ENCODE assay signal across 32 mouse cellular contexts in genomic region chr16:96695882-96696281, GRCm38 (mm10).
DNase-seq lines count a peak whose midpoint lies in the region; ATAC-seq and TF ChIP-seq lines count a peak whose summit lies in the region.
"Had no signal": no experiment of that assay in that cellular context is flagged by ENCODE, and none has a peak within 500 bp of the region (broad histone marks: within the 10 kb centered on the region; RNA-seq: fewer than 3 reads in every experiment).

No protein-coding gene starts in this region.

- peak; percentile 57; the same call in 1 of the 2 replicates for ATAC-seq in forebrain, embryonic 14.5 days
- ATAC-seq in hindbrain, embryonic 13.5 days (ENCODE audit: low FRiP score): 0 out of 2 replicates have a peak, but pooled peaks have one; percentile 36
- no peak; the same call in 1 of the 2 replicates for ATAC-seq in hindbrain, embryonic 14.5 days (ENCODE audit: low FRiP score)
- peak; percentile 57; the same call in 1 of the 2 replicates for ATAC-seq in midbrain, embryonic 13.5 days
- ATAC-seq: hindbrain, embryonic 16.5 days; intestine, embryonic 15.5 days; lung, postnatal 0 days had no signal

- no peak overlapping the region for H3K9ac ChIP-seq in forebrain, embryonic 14.5 days (ENCODE audit: low read length)
- no peak overlapping the region for H3K9ac ChIP-seq in hindbrain, embryonic 13.5 days
- H3K9ac ChIP-seq in hindbrain, embryonic 14.5 days: no peak overlapping the region
- H3K9ac ChIP-seq in midbrain, embryonic 13.5 days (replicated peaks): no peak overlapping the region
- H3K9ac ChIP-seq: embryonic facial prominence, embryonic 12.5 days; intestine, embryonic 15.5 days; limb, embryonic 15.5 days; liver, embryonic 13.5 days had no signal

- DNase-seq in forebrain, embryonic 14.5 days (ENCODE audit: low spot score): peak; percentile 23
- DNase-seq in forebrain, embryonic 10.5 days (ENCODE audit: extremely low spot score, low spot score): no peak
- no peak for DNase-seq in hindbrain, embryonic 14.5 days (ENCODE audit: low spot score)
- DNase-seq in midbrain, embryonic 10.5 days (ENCODE audit: low spot score): no peak
- peak; percentile 53 for DNase-seq in brain, embryonic 14.5 days (ENCODE audit: low read depth)
- DNase-seq in gastrocnemius, adult 8-10 months (ENCODE audit: low spot score in 2 of 2): no peak
- DNase-seq: adrenal gland, adult 8-10 months; cerebellum, adult 11 months; cerebellum, adult 9-10 months; cerebellum, postnatal 36 days; embryo, embryonic 11 days; gastrocnemius, postnatal 25 days; heart, adult 18-20 months; heart, postnatal 4 days; kidney, adult 2 months; liver, embryonic 13.5 days; lung, adult 18-20 months; lung, postnatal 4 days; right cerebral cortex, postnatal 25 days; thymus, postnatal 14 days had no signal

- no peak for TF ChIP-seq POLR2A in brain, embryonic 14.5 days (IDR thresholded peaks at IDR 0.05; ENCODE audit: borderline replicate concordance, extremely low read depth, insufficient read depth, insufficient read length, poor library complexity, severe bottlenecking)

- H3K27ac ChIP-seq in forebrain, embryonic 14.5 days (ENCODE audit: low read depth, low read length): no peak overlapping the region
- H3K27ac ChIP-seq in forebrain, embryonic 10.5 days: no peak overlapping the region
- H3K27ac ChIP-seq in hindbrain, embryonic 13.5 days: peak overlapping the region; percentile 48; the same call in 1 of the 2 replicates
- no peak overlapping the region for H3K27ac ChIP-seq in hindbrain, embryonic 14.5 days
- H3K27ac ChIP-seq in midbrain, embryonic 13.5 days: no peak overlapping the region
- H3K27ac ChIP-seq in midbrain, embryonic 10.5 days (replicated peaks): no peak overlapping the region
- H3K27ac ChIP-seq: embryonic facial prominence, embryonic 12.5 days; intestine, embryonic 15.5 days; kidney, postnatal 0 days; limb, embryonic 10.5 days; limb, embryonic 15.5 days; liver, embryonic 13.5 days had no signal

- H3K4me3 ChIP-seq in forebrain, embryonic 14.5 days (ENCODE audit: low read depth, low read length): no peak overlapping the region
- no peak overlapping the region for H3K4me3 ChIP-seq in forebrain, embryonic 10.5 days
- H3K4me3 ChIP-seq in hindbrain, embryonic 13.5 days: no peak overlapping the region
- no peak overlapping the region for H3K4me3 ChIP-seq in hindbrain, embryonic 14.5 days (replicated peaks; ENCODE audit: low read length)
- H3K4me3 ChIP-seq in midbrain, embryonic 13.5 days (replicated peaks): no peak overlapping the region
- no peak overlapping the region for H3K4me3 ChIP-seq in midbrain, embryonic 10.5 days
- H3K4me3 ChIP-seq: embryonic facial prominence, embryonic 12.5 days; intestine, embryonic 15.5 days; limb, embryonic 10.5 days; limb, embryonic 15.5 days; liver, embryonic 13.5 days; megakaryocyte, embryonic 14.5 days had no signal

- H3K27me3 ChIP-seq in forebrain, embryonic 14.5 days (replicated peaks; ENCODE audit: control insufficient read depth, insufficient read depth, low read length): no peaks in the 10 kb centered on the region
- no peaks in the 10 kb centered on the region for H3K27me3 ChIP-seq in forebrain, embryonic 10.5 days (ENCODE audit: poor library complexity, severe bottlenecking)
- H3K27me3 ChIP-seq in hindbrain, embryonic 13.5 days: no peaks in the 10 kb centered on the region
- no peaks in the 10 kb centered on the region for H3K27me3 ChIP-seq in hindbrain, embryonic 14.5 days (ENCODE audit: control insufficient read depth, insufficient read depth, low read length)
- H3K27me3 ChIP-seq in midbrain, embryonic 13.5 days: no peaks in the 10 kb centered on the region
- no peaks in the 10 kb centered on the region for H3K27me3 ChIP-seq in midbrain, embryonic 10.5 days (ENCODE audit: low read depth, poor library complexity, severe bottlenecking)
- H3K27me3 ChIP-seq: embryonic facial prominence, embryonic 12.5 days; intestine, embryonic 15.5 days; limb, embryonic 15.5 days; liver, embryonic 13.5 days had no signal

- no peak overlapping the region for H3K4me2 ChIP-seq in forebrain, embryonic 14.5 days (ENCODE audit: low read length)
- no peak overlapping the region for H3K4me2 ChIP-seq in hindbrain, embryonic 13.5 days
- no peak overlapping the region for H3K4me2 ChIP-seq in hindbrain, embryonic 14.5 days (replicated peaks)
- H3K4me2 ChIP-seq in midbrain, embryonic 13.5 days (replicated peaks): no peak overlapping the region
- H3K4me2 ChIP-seq: embryonic facial prominence, embryonic 12.5 days; heart, embryonic 11.5 days; intestine, embryonic 15.5 days; limb, embryonic 15.5 days; liver, embryonic 13.5 days had no signal

- 65% methylated on average over 4 of the region's 4 CpGs for WGBS in forebrain, embryonic 14.5 days
- WGBS in forebrain, embryonic 10.5 days: 86% methylated on average over 4 of the region's 4 CpGs
- WGBS in hindbrain, embryonic 13.5 days: 59% methylated on average over 4 of the region's 4 CpGs
- 52% methylated on average over 4 of the region's 4 CpGs for WGBS in hindbrain, embryonic 14.5 days
- WGBS in midbrain, embryonic 13.5 days: 72% methylated on average over 4 of the region's 4 CpGs
- WGBS in midbrain, embryonic 10.5 days: 87% methylated on average over 4 of the region's 4 CpGs

- no peaks in the 10 kb centered on the region for H3K9me3 ChIP-seq in forebrain, embryonic 14.5 days (replicated peaks; ENCODE audit: control insufficient read depth, low read length)
- no peaks in the 10 kb centered on the region for H3K9me3 ChIP-seq in forebrain, embryonic 10.5 days
- H3K9me3 ChIP-seq in hindbrain, embryonic 13.5 days: no peaks in the 10 kb centered on the region
- no peaks in the 10 kb centered on the region for H3K9me3 ChIP-seq in hindbrain, embryonic 14.5 days (ENCODE audit: control insufficient read depth, low read length)
- H3K9me3 ChIP-seq in midbrain, embryonic 13.5 days: no peaks in the 10 kb centered on the region
- no peaks in the 10 kb centered on the region for H3K9me3 ChIP-seq in midbrain, embryonic 10.5 days (replicated peaks)
- H3K9me3 ChIP-seq: embryonic facial prominence, embryonic 12.5 days; intestine, embryonic 15.5 days; limb, embryonic 10.5 days; limb, embryonic 15.5 days; liver, embryonic 13.5 days; megakaryocyte, embryonic 14.5 days had no signal

- TF ChIP-seq CTCF in brain, embryonic 14.5 days (IDR thresholded peaks at IDR 0.05; ENCODE audit: borderline replicate concordance, extremely low read depth, insufficient read depth, insufficient read length): no peak

- no peaks in the 10 kb centered on the region for H3K4me1 ChIP-seq in forebrain, embryonic 14.5 days (ENCODE audit: control insufficient read depth, insufficient read depth, low read length)
- no peaks in the 10 kb centered on the region for H3K4me1 ChIP-seq in forebrain, embryonic 10.5 days
- peaks cover 10% of the 10 kb centered on the region for H3K4me1 ChIP-seq in hindbrain, embryonic 13.5 days (replicated peaks)
- H3K4me1 ChIP-seq in hindbrain, embryonic 14.5 days (replicated peaks; ENCODE audit: control insufficient read depth, insufficient read depth, low read length): 0 out of 2 replicates have a peak, but pooled peaks cover 4% of the 10 kb centered on the region
- H3K4me1 ChIP-seq in midbrain, embryonic 13.5 days (replicated peaks): peaks cover 23% of the 10 kb centered on the region
- peaks cover 3% of the 10 kb centered on the region for H3K4me1 ChIP-seq in midbrain, embryonic 10.5 days
- H3K4me1 ChIP-seq: embryonic facial prominence, embryonic 12.5 days; intestine, embryonic 15.5 days; limb, embryonic 10.5 days; limb, embryonic 15.5 days; liver, embryonic 13.5 days; megakaryocyte, embryonic 14.5 days had no signal

- no peaks in the 10 kb centered on the region for H3K36me3 ChIP-seq in forebrain, embryonic 14.5 days (ENCODE audit: control insufficient read depth, insufficient read depth, low read length)
- H3K36me3 ChIP-seq in forebrain, embryonic 10.5 days (replicated peaks): no peaks in the 10 kb centered on the region
- H3K36me3 ChIP-seq in hindbrain, embryonic 13.5 days: no peaks in the 10 kb centered on the region
- 0 out of 2 replicates have a peak, but pooled peaks cover 9% of the 10 kb centered on the region for H3K36me3 ChIP-seq in hindbrain, embryonic 14.5 days (replicated peaks; ENCODE audit: control insufficient read depth, insufficient read depth)
- no peaks in the 10 kb centered on the region for H3K36me3 ChIP-seq in midbrain, embryonic 13.5 days
- no peaks in the 10 kb centered on the region for H3K36me3 ChIP-seq in midbrain, embryonic 10.5 days
- H3K36me3 ChIP-seq: embryonic facial prominence, embryonic 12.5 days; G1E; intestine, embryonic 15.5 days; limb, embryonic 10.5 days; limb, embryonic 15.5 days; liver, embryonic 13.5 days had no signal

Comparison
In these comparisons a context has a peak if more than half of its experiments do, and no peak if none do; other contexts are left out.
1. DNase-seq: peak in forebrain, embryonic 14.5 days (single experiment) and brain, embryonic 14.5 days (single experiment); none in forebrain, embryonic 10.5 days (single experiment), hindbrain, embryonic 14.5 days (single experiment), midbrain, embryonic 10.5 days (single experiment) and gastrocnemius, adult 8-10 months (0 of 2).